Mouse (Mus musculus) hindbrain, postnatal 0 days (tissue): ENCODE data around the gene Por. TPM values are rescaled to one million over a fixed set of nuclear protein-coding genes. Genes with fewer than 3 reads are reported as not detected.

ENCODE experiments used
- ATAC-seq: fragments of 200-750 bp; cut with Nextera tagmentation; 2 replicates; pipeline ENCODE4 v1.8.0; 2017; ENCODE audit warnings: mild to moderate bottlenecking, moderate TSS enrichment, moderate library complexity
- DNase-seq: peaks from one replicate; pipeline ENCODE4 v3.0.0-alpha.2; 2015; ENCODE audit warnings: low spot score
- H3K27ac ChIP-seq: fragments of 300-500 bp; sonication (generic); 2 replicates; pipeline ENCODE4 v1.5.1; 2014; ENCODE audit warnings: mild to moderate bottlenecking
- H3K27me3 ChIP-seq: fragments of 300-500 bp; sonication (generic); 2 replicates; pipeline ENCODE4 v1.6.1; 2014; ENCODE audit warnings: low read length, mixed read lengths; ENCODE audit not compliant: insufficient read depth
- H3K36me3 ChIP-seq: fragments of 300-500 bp; sonication (generic); 2 replicates; pipeline ENCODE4 v1.6.1; 2014; ENCODE audit warnings: low read length, mixed read lengths; ENCODE audit not compliant: insufficient read depth
- H3K4me1 ChIP-seq: fragments of 300-500 bp; sonication (generic); 2 replicates; pipeline ENCODE4 v1.6.1; 2014; ENCODE audit warnings: antibody characterized with exemption, low read length, mixed read lengths; ENCODE audit not compliant: insufficient read depth
- H3K4me2 ChIP-seq: fragments of 300-500 bp; sonication (generic); 2 replicates; pipeline ENCODE4 v1.6.1; 2014; ENCODE audit warnings: low read depth, mild to moderate bottlenecking, low read length, moderate library complexity, mixed read lengths
- H3K4me3 ChIP-seq: fragments of 300-500 bp; sonication (generic); 2 replicates; pipeline ENCODE4 v1.5.1; 2014; ENCODE audit warnings: low read length
- H3K9ac ChIP-seq: fragments of 300-500 bp; sonication (generic); replicated peaks from 2 replicates; pipeline ENCODE4 v1.6.1; 2014; ENCODE audit warnings: mild to moderate bottlenecking, low read length, moderate library complexity, mixed read lengths
- H3K9me3 ChIP-seq: fragments of 300-500 bp; sonication (generic); 2 replicates; pipeline ENCODE4 v1.6.1; 2016; ENCODE audit warnings: low read length, mixed read lengths
- CTCF ChIP-seq: IDR thresholded peaks from 2 replicates; pipeline ENCODE4 v1.5.1; 2016; ENCODE audit warnings: antibody characterized with exemption, control low read depth, low read depth
- WGBS: fragments of 180-500 bp; shearing (Covaris S2); extraction: QIAGEN DNeasy Blood & Tissue Kit; methylation state at CpG from one replicate; pipeline ENCODE4 v1.1.7; 2014; 5-methylcytosine and 5-hydroxymethylcytosine counted together
- polyA plus RNA-seq: library from polyadenylated mRNA; unstranded; fragments of >200 nt; fragmentation: Nextera tagmentation; extraction: Ambion mirVana; gene quantifications from 2 replicates; pipeline ENCODE4 v1.2.1, GENCODE M21; 2015
- total RNA-seq: library from RNA; depleted of rRNA; stranded (reverse); fragments of >200 nt; gene quantifications from 2 replicates; pipeline ENCODE4 v1.2.3, GENCODE M21; 2014

The Por gene
- total and polyA plus RNA-seq, 2 experiments from 2014 or later = 71.4 to 71.8 TPM

DNA sequence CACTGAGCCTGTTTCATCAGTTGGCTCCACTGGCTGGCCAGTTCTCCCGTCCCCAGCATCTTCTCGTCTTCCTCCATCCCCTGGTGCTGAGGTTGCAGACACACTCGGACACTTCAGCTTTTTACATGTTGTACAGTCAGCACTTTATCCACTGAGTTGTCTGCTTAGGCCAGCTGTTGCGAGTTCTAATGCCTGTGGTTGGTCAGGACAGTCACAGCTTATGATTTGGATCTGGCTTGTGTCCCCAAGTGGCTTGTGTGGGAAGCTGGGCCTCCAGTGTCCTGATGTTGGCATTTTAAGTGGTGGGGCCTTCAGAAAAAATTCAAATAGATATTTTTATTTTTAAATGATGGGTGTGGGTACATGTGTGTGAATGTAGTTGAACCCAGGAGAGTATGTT, 35.5 kb downstream of the Por start:
- no peak overlapping the region for H3K4me2 ChIP-seq
- ATAC-seq = no peak

GRCm38 (mm10) chr5:135707039-135707438, 37.2 kb downstream of the Por start:
- no peak for DNase-seq
- Histone ChIP-seq H3K4me3 (no peak overlapping the region), H3K9ac (no peak overlapping the region), H3K4me2 (no peak overlapping the region), H3K9me3 (no peaks in the 10 kb centered on the region), H3K27me3 (no peaks in the 10 kb centered on the region), H3K4me1 (no peaks in the 10 kb centered on the region), H3K27ac (no peak overlapping the region), H3K36me3 (no peaks in the 10 kb centered on the region; the same call in 1 of the 2 replicates)
- TF ChIP-seq CTCF = no peak
- ATAC-seq = no peak
- WGBS = 91% methylated on average over 13 of the region's 13 CpGs

More for the DNA sequence above, 35.5 kb downstream of the Por start:
- no peaks in the 10 kb centered on the region for H3K27me3 ChIP-seq
- no peaks in the 10 kb centered on the region; the same call in 1 of the 2 replicates for H3K36me3 ChIP-seq
- H3K27ac ChIP-seq = no peak overlapping the region
- no peak for TF ChIP-seq CTCF
- WGBS = 92% methylated on average over 4 of the region's 4 CpGs
- no peaks in the 10 kb centered on the region for H3K9me3 ChIP-seq
- H3K9ac ChIP-seq = no peak overlapping the region
- no peaks in the 10 kb centered on the region for H3K4me1 ChIP-seq
- no peak for DNase-seq
- no peak overlapping the region for H3K4me3 ChIP-seq

DNA sequence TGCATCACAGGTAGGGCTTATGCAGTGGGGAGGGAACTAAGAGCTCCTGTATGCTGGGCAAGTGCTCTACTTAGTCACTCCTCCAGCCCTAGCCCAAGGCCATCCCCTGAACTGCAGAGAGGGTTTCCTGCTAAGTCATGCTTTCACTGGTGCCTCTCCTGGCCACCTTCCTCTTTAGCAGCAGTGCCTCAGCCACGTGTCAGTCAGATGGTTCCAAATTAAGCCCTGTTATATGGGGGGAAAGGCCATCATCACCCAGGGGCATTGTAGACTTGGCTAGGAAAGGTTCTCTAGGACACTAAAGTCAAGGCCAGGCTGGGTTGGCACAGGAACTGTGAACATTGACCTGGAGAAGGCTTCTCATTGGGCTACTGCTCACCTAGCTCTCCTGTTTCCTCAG, 38.0 kb downstream of the Por start:
- no peak overlapping the region for H3K9ac ChIP-seq
- H3K4me2 ChIP-seq = no peak overlapping the region
- H3K27ac ChIP-seq = no peak overlapping the region
- no peaks in the 10 kb centered on the region for H3K27me3 ChIP-seq
- no peaks in the 10 kb centered on the region for H3K4me1 ChIP-seq
- WGBS = 50% methylated on average over 1 of the region's 1 CpGs
- H3K36me3 ChIP-seq = no peaks in the 10 kb centered on the region; the same call in 1 of the 2 replicates
- no peak for ATAC-seq
- DNase-seq = no peak
- no peaks in the 10 kb centered on the region for H3K9me3 ChIP-seq
- H3K4me3 ChIP-seq = no peak overlapping the region
- TF ChIP-seq CTCF = no peak

- H3K4me1 ChIP-seq = no peaks in the 10 kb centered on the region
- ATAC-seq (no peak), DNase-seq (no peak)
- H3K9ac ChIP-seq = no peak overlapping the region
- WGBS = 99% methylated on average over 5 of the region's 5 CpGs
- no peak overlapping the region for H3K4me3 ChIP-seq
- H3K27me3 ChIP-seq = no peaks in the 10 kb centered on the region
- H3K4me2 ChIP-seq = no peak overlapping the region
- no peaks in the 10 kb centered on the region for H3K9me3 ChIP-seq
- TF ChIP-seq CTCF = no peak
- H3K36me3 ChIP-seq = no peaks in the 10 kb centered on the region; the same call in 1 of the 2 replicates
- H3K27ac ChIP-seq = no peak overlapping the region
Observed at GRCm38 (mm10) chr5:135709716-135710115, 39.9 kb downstream of the Por start.

DNA sequence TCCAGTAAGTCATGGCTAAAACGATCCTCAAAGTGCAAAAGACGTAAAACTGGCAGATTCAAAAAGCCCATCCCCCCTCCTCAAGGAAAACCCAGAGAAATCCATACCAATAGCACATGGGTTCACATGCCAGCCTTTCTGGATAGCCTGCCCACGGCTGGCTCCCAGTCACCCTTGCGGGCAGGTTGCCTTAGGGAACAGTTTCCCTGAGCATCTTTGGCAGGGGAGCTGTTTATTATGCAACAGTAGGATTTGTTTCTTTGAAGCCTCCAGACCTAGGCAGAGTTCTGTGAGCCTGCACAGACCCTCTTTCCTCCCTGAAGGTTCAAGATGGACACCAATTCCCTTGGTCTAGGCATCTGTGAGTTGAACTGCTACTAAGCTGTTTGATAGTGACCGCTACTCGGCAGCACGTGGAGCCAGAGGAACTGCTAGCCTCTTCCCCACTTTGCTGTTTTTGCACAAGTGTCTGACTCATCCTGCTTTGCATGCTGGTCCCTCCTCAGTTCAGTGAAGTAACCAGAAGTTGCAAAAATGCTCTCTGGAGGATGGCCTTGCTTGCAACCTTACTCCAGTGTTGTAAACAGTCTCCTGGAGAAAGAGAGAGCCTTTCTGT, 40.9 kb downstream of the Por start:
- Histone ChIP-seq H3K9me3 (no peaks in the 10 kb centered on the region), H3K4me3 (no peak overlapping the region), H3K36me3 (no peaks in the 10 kb centered on the region; the same call in 1 of the 2 replicates), H3K27me3 (no peaks in the 10 kb centered on the region), H3K4me1 (no peaks in the 10 kb centered on the region), H3K4me2 (no peak overlapping the region), H3K9ac (no peak overlapping the region), H3K27ac (no peak overlapping the region)
- no peak for DNase-seq
- 80% methylated on average over 7 of the region's 7 CpGs for WGBS
- no peak for ATAC-seq
- no peak for TF ChIP-seq CTCF

- WGBS = 92% methylated on average over 13 of the region's 13 CpGs
- Histone ChIP-seq H3K9me3 (no peaks in the 10 kb centered on the region), H3K27ac (no peak overlapping the region), H3K4me1 (no peaks in the 10 kb centered on the region), H3K27me3 (no peaks in the 10 kb centered on the region), H3K9ac (no peak overlapping the region), H3K36me3 (no peaks in the 10 kb centered on the region; the same call in 1 of the 2 replicates), H3K4me2 (no peak overlapping the region), H3K4me3 (no peak overlapping the region)
- no peak for TF ChIP-seq CTCF
- DNase-seq (no peak), ATAC-seq (no peak)
Observed at GRCm38 (mm10) chr5:135711582-135712355, 41.9 kb downstream of the Por start.

GRCm38 (mm10) chr5:135712803-135713202, 43.0 kb downstream of the Por start:
- no peak overlapping the region for H3K27ac ChIP-seq
- DNase-seq = no peak
- no peak for TF ChIP-seq CTCF

More at GRCm38 (mm10) chr5:135712803-135713202, 43.0 kb downstream of the Por start:
- WGBS = 60% methylated on average over 4 of the region's 4 CpGs
- no peaks in the 10 kb centered on the region for H3K4me1 ChIP-seq
- H3K9ac ChIP-seq = no peak overlapping the region
- H3K36me3 ChIP-seq = no peaks in the 10 kb centered on the region; the same call in 1 of the 2 replicates
- no peaks in the 10 kb centered on the region for H3K27me3 ChIP-seq
- no peaks in the 10 kb centered on the region for H3K9me3 ChIP-seq
- ATAC-seq = no peak
- H3K4me3 ChIP-seq = no peak overlapping the region
- no peak overlapping the region for H3K4me2 ChIP-seq
